Mouse (Mus musculus): ENCODE measurements at regions not wholly inside any gene's neighbourhood (a gene's known extent, or its start where the extent isn't known, plus 50 kb on each side); places are given as distances from the start of the nearest gene placed in this dataset.

DNA sequence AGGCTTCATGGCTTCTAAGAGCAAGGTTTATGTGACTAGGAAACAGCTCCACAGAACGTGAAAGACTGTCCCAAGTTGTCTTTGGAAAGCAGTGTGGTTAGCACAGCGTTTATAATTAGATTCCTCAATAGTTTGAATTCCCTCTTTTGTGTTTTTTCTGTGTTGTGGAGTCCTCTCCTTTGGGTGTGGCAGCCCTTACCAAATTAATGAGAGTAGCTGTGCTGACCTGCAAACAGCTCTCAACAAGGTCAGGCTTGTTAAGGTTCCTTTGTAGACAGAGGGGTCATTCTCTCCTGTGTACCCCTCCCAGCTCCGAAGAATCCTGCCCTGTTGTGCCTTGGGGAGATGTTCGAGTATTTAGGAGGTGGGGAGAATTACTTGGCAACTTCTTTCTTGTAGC, 111.7 kb downstream of the Gm9817 start:
- TF ChIP-seq CTCF (IDR thresholded peaks at IDR 0.05; ENCODE audit: low read depth, low read length) (no peak), TAL1 (conservative IDR thresholded peaks at IDR 0.05; ENCODE audit: low read depth, low read length) (no peak), POLR2AphosphoS5 (IDR thresholded peaks at IDR 0.05; ENCODE audit: insufficient replicate concordance, low read depth, low read length) (no peak)

All from G1E (cell line).